Mouse (Mus musculus): ENCODE results near the gene Fggy.

DNA sequence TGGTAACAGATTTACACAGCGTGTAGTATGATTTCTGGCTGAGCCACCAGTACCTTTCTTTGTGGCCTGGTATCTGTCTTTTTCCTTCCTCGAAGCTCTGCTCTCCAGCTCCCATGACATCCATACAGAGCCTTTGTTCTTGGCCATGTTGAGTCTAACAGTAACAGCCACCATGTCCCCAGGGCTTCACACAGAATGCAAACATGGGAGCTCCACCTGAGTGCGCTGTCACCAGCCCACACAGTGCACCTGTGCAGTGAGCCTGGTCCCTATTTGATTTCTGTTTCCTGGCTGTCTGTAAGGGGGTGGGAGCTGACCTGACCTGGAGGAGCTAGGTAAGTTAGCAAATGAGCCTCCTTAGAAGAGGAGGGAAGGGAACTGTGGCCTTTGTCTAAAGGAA lies 290.4 kb downstream of the Fggy start:
- TF ChIP-seq CTCF (IDR thresholded peaks at IDR 0.05; ENCODE audit: control insufficient read depth, insufficient read depth, insufficient read length) = no peak
- TF ChIP-seq USF1 (IDR thresholded peaks at IDR 0.05; ENCODE audit: low read depth) = no peak
- TF ChIP-seq MYOD1 (IDR thresholded peaks at IDR 0.05; ENCODE audit: control insufficient read depth, insufficient read length, low read depth) = no peak
- no peak for TF ChIP-seq MYOG (IDR thresholded peaks at IDR 0.05; ENCODE audit: control insufficient read depth, extremely low read depth, insufficient read length)
